Mouse (Mus musculus) midbrain, embryonic 11.5 days (tissue): ENCODE measurements at regions not wholly inside any gene's neighbourhood (a gene's known extent, or its start where the extent isn't known, plus 50 kb on each side); places are given as distances from the start of the nearest gene placed in this dataset.

Source experiments
- ATAC-seq: fragments of 200-750 bp; cut with Nextera tagmentation; 2 replicates; pipeline ENCODE4 v1.8.0; 2017; ENCODE audit warnings: moderate TSS enrichment, moderate library complexity; ENCODE audit not compliant: low FRiP score
- DNase-seq: peaks from one replicate; pipeline ENCODE4 v3.0.0; 2015; ENCODE audit warnings: low spot score; ENCODE audit errors: missing footprints
- H3K27ac ChIP-seq: fragments of 300-500 bp; sonication (generic); 2 replicates; pipeline ENCODE4 v1.5.1; 2014; ENCODE audit warnings: low read depth, low read length
- H3K27me3 ChIP-seq: fragments of 300-500 bp; sonication (generic); 2 replicates; pipeline ENCODE4 v1.6.1; 2014; ENCODE audit warnings: mild to moderate bottlenecking, low read length, moderate library complexity, mixed read lengths; ENCODE audit not compliant: control insufficient read depth, insufficient read depth
- H3K36me3 ChIP-seq: fragments of 300-500 bp; sonication (generic); 2 replicates; pipeline ENCODE4 v1.6.1; 2014; ENCODE audit warnings: mild to moderate bottlenecking, low read length, moderate library complexity, mixed read lengths; ENCODE audit not compliant: control insufficient read depth, insufficient read depth
- H3K4me1 ChIP-seq: fragments of 300-500 bp; sonication (generic); 2 replicates; pipeline ENCODE4 v1.6.1; 2014; ENCODE audit warnings: low read length; ENCODE audit not compliant: control insufficient read depth, insufficient read depth
- H3K4me2 ChIP-seq: fragments of 300-500 bp; sonication (generic); 2 replicates; pipeline ENCODE4 v1.6.1; 2014; ENCODE audit warnings: mild to moderate bottlenecking, moderate library complexity
- H3K4me3 ChIP-seq: fragments of 300-500 bp; sonication (generic); 2 replicates; pipeline ENCODE4 v1.5.1; 2014; ENCODE audit warnings: low read depth, low read length
- H3K9ac ChIP-seq: fragments of 300-500 bp; sonication (generic); 2 replicates; pipeline ENCODE4 v1.6.1; 2014; ENCODE audit warnings: low read length
- H3K9me3 ChIP-seq: fragments of 300-500 bp; sonication (generic); 2 replicates; pipeline ENCODE4 v1.6.1; 2016; ENCODE audit warnings: low read length; ENCODE audit not compliant: control insufficient read depth
- WGBS: fragments of 180-500 bp; shearing (Covaris S2); extraction: QIAGEN DNeasy Blood & Tissue Kit; methylation state at CpG from one replicate; pipeline ENCODE4 v1.1.7; 2014; 5-methylcytosine and 5-hydroxymethylcytosine counted together

GRCm38 (mm10) chr14:58987688-58988087 is 155.0 kb downstream of the 1700129C05Rik start:
- Histone ChIP-seq H3K27me3 (no peaks in the 10 kb centered on the region), H3K4me2 (no peak overlapping the region), H3K4me1 (no peaks in the 10 kb centered on the region; the same call in 1 of the 2 replicates), H3K9me3 (no peaks in the 10 kb centered on the region), H3K4me3 (no peak overlapping the region), H3K27ac (no peak overlapping the region), H3K36me3 (no peaks in the 10 kb centered on the region), H3K9ac (no peak overlapping the region)
- ATAC-seq (no peak), DNase-seq (no peak)
- 55% methylated on average over 8 of the region's 8 CpGs for WGBS

GRCm38 (mm10) chr14:58985838-58986237 is 156.9 kb downstream of the 1700129C05Rik start:
- H3K36me3 ChIP-seq = no peaks in the 10 kb centered on the region
- no peak overlapping the region for H3K4me2 ChIP-seq
- DNase-seq (no peak), ATAC-seq (no peak)
- no peaks in the 10 kb centered on the region for H3K9me3 ChIP-seq
- no peaks in the 10 kb centered on the region for H3K27me3 ChIP-seq
- H3K4me3 ChIP-seq = no peak overlapping the region
- no peak overlapping the region for H3K9ac ChIP-seq
- H3K27ac ChIP-seq = no peak overlapping the region
- H3K4me1 ChIP-seq = no peaks in the 10 kb centered on the region; the same call in 1 of the 2 replicates
- WGBS = 83% methylated on average over 5 of the region's 5 CpGs

- Histone ChIP-seq H3K27ac (no peak overlapping the region), H3K36me3 (no peaks in the 10 kb centered on the region), H3K4me3 (no peak overlapping the region), H3K4me2 (no peak overlapping the region), H3K27me3 (no peaks in the 10 kb centered on the region), H3K4me1 (no peaks in the 10 kb centered on the region), H3K9me3 (no peaks in the 10 kb centered on the region), H3K9ac (no peak overlapping the region)
- 84% methylated on average over 4 of the region's 4 CpGs for WGBS
- DNase-seq = no peak
- no peak for ATAC-seq
Observed at GRCm38 (mm10) chr14:58976791-58977190, 165.9 kb downstream of the 1700129C05Rik start.

- no peak for ATAC-seq
- no peak overlapping the region for H3K4me3 ChIP-seq
- H3K4me1 ChIP-seq = no peaks in the 10 kb centered on the region
- WGBS = 71% methylated on average over 3 of the region's 3 CpGs
- H3K4me2 ChIP-seq = no peak overlapping the region
- H3K9ac ChIP-seq = no peak overlapping the region
- DNase-seq = no peak
- no peaks in the 10 kb centered on the region for H3K27me3 ChIP-seq
- H3K27ac ChIP-seq = no peak overlapping the region
- no peaks in the 10 kb centered on the region for H3K9me3 ChIP-seq
- H3K36me3 ChIP-seq = no peaks in the 10 kb centered on the region
Observed at GRCm38 (mm10) chr14:58969248-58969647, 173.4 kb downstream of the 1700129C05Rik start.

GRCm38 (mm10) chr14:58967975-58968374 is 174.7 kb downstream of the 1700129C05Rik start:
- Histone ChIP-seq H3K36me3 (no peaks in the 10 kb centered on the region), H3K4me1 (no peaks in the 10 kb centered on the region), H3K27ac (no peak overlapping the region), H3K4me3 (no peak overlapping the region), H3K27me3 (no peaks in the 10 kb centered on the region), H3K9ac (no peak overlapping the region), H3K9me3 (no peaks in the 10 kb centered on the region), H3K4me2 (no peak overlapping the region)
- 93% methylated on average over 5 of the region's 5 CpGs for WGBS
- ATAC-seq (no peak), DNase-seq (no peak)

GRCm38 (mm10) chr14:58967163-58967562 is 175.5 kb downstream of the 1700129C05Rik start:
- ATAC-seq = no peak
- DNase-seq = no peak
- Histone ChIP-seq H3K27ac (no peak overlapping the region), H3K36me3 (no peaks in the 10 kb centered on the region), H3K9ac (no peak overlapping the region), H3K4me2 (no peak overlapping the region), H3K9me3 (no peaks in the 10 kb centered on the region), H3K27me3 (no peaks in the 10 kb centered on the region), H3K4me1 (no peaks in the 10 kb centered on the region), H3K4me3 (no peak overlapping the region)
- 91% methylated on average over 1 of the region's 1 CpGs for WGBS

- DNase-seq (no peak), ATAC-seq (no peak)
- no peaks in the 10 kb centered on the region for H3K36me3 ChIP-seq
- 92% methylated on average over 2 of the region's 2 CpGs for WGBS
- H3K9me3 ChIP-seq = no peaks in the 10 kb centered on the region
- no peak overlapping the region for H3K4me2 ChIP-seq
- H3K4me1 ChIP-seq = no peaks in the 10 kb centered on the region
- no peak overlapping the region for H3K9ac ChIP-seq
- no peaks in the 10 kb centered on the region for H3K27me3 ChIP-seq
- no peak overlapping the region for H3K27ac ChIP-seq
- H3K4me3 ChIP-seq = no peak overlapping the region
Observed at GRCm38 (mm10) chr14:58944958-58945357, 197.7 kb downstream of the 1700129C05Rik start.

GRCm38 (mm10) chr14:58943267-58943765 is 199.4 kb downstream of the 1700129C05Rik start:
- 93% methylated on average over 1 of the region's 1 CpGs for WGBS
- Histone ChIP-seq H3K9me3 (no peaks in the 10 kb centered on the region), H3K27me3 (no peaks in the 10 kb centered on the region), H3K4me1 (peaks cover 4% of the 10 kb centered on the region), H3K9ac (no peak overlapping the region), H3K4me2 (no peak overlapping the region), H3K36me3 (no peaks in the 10 kb centered on the region), H3K27ac (no peak overlapping the region), H3K4me3 (no peak overlapping the region)
- ATAC-seq = no peak
- DNase-seq = peak; percentile 17

- 69% methylated on average over 1 of the region's 1 CpGs for WGBS
- DNase-seq (peak; percentile 12), ATAC-seq (no peak)
- Histone ChIP-seq H3K27me3 (no peaks in the 10 kb centered on the region), H3K4me3 (no peak overlapping the region), H3K36me3 (no peaks in the 10 kb centered on the region), H3K4me2 (no peak overlapping the region), H3K4me1 (peaks cover 9% of the 10 kb centered on the region), H3K9me3 (no peaks in the 10 kb centered on the region), H3K27ac (no peak overlapping the region), H3K9ac (no peak overlapping the region)
Observed at GRCm38 (mm10) chr14:58939086-58939485, 203.6 kb downstream of the 1700129C05Rik start.

- Histone ChIP-seq H3K4me3 (no peak overlapping the region), H3K36me3 (no peaks in the 10 kb centered on the region), H3K27ac (no peak overlapping the region), H3K4me2 (no peak overlapping the region), H3K9ac (no peak overlapping the region), H3K4me1 (peaks cover 9% of the 10 kb centered on the region), H3K27me3 (no peaks in the 10 kb centered on the region), H3K9me3 (no peaks in the 10 kb centered on the region)
- ATAC-seq (no peak), DNase-seq (peak; percentile 2)
- 37% methylated on average over 5 of the region's 5 CpGs for WGBS
Observed at GRCm38 (mm10) chr14:58938601-58938970, 204.1 kb downstream of the 1700129C05Rik start.
